Mouse (Mus musculus): ENCODE data around the gene Cldn12.
A peak's percentile ranks its signal among the peaks of the same experiment; 100 is the strongest.

Cldn12 gene

GRCm38 (mm10) chr5:5494269-5495005 lies 20.3 kb downstream of the Cldn12 start:
- DNase-seq (ENCODE audit: low spot score in 2 of 2): peak in 1 of 2 experiments; percentile 9

- no peak for DNase-seq (ENCODE audit: low spot score in 2 of 2)
Measured at GRCm38 (mm10) chr5:5492163-5492562, 22.6 kb downstream of the Cldn12 start.

- DNase-seq (ENCODE audit: low spot score in 2 of 2): no peak
Measured at GRCm38 (mm10) chr5:5486071-5486470, 28.7 kb downstream of the Cldn12 start.

- DNase-seq (ENCODE audit: low spot score in 2 of 2): no peak
Measured at GRCm38 (mm10) chr5:5483254-5483858, 31.4 kb downstream of the Cldn12 start.

- no peak for DNase-seq (ENCODE audit: low spot score in 2 of 2)
Measured at GRCm38 (mm10) chr5:5481662-5482061, 33.1 kb downstream of the Cldn12 start.

- DNase-seq (ENCODE audit: low spot score in 2 of 2): no peak
Measured at GRCm38 (mm10) chr5:5479043-5479442, 35.7 kb downstream of the Cldn12 start, which contains the start of gene 1700015F17Rik. Gene 1700015F17Rik (minus strand): TSS chr5:5479143.

- DNase-seq (ENCODE audit: low spot score in 2 of 2): no peak
Measured at GRCm38 (mm10) chr5:5476133-5476532, 38.6 kb downstream of the Cldn12 start.

- no peak for DNase-seq (ENCODE audit: low spot score in 2 of 2)
Measured at GRCm38 (mm10) chr5:5465256-5465655, 49.5 kb downstream of the Cldn12 start.
